Mouse (Mus musculus) MEL (cell line): ENCODE data around the gene Ddhd1.

Experiments
- E2F4 ChIP-seq: IDR thresholded peaks from 2 replicates; pipeline ENCODE4 v1.6.1; 2011; ENCODE audit warnings: low read depth, low read length, improper control_type of control experiment, borderline replicate concordance
- EP300 ChIP-seq, 2 experiments: IDR thresholded peaks; 2 replicates each; pipeline ENCODE4 v1.6.1; 2011; ENCODE audit warnings: improper control_type of control experiment in 2 of 2, low read length in 2 of 2, low read depth in 1 of 2, mild to moderate bottlenecking in 1 of 2
- ETS1 ChIP-seq: IDR thresholded peaks from 2 replicates; pipeline ENCODE4 v1.6.1; 2012; ENCODE audit warnings: low read depth, mild to moderate bottlenecking, inconsistent platforms, low read length, improper control_type of control experiment, moderate library complexity
- GATA1 ChIP-seq: IDR thresholded peaks from 2 replicates; pipeline ENCODE4 v1.6.1; 2011; ENCODE audit warnings: low read depth, low read length, improper control_type of control experiment
- MAZ ChIP-seq: IDR thresholded peaks from 2 replicates; pipeline ENCODE4 v1.6.1; 2012; ENCODE audit warnings: low read depth, mild to moderate bottlenecking, inconsistent platforms, low read length, improper control_type of control experiment
- MXI1 ChIP-seq: IDR thresholded peaks from 2 replicates; pipeline ENCODE4 v1.6.1; 2011; ENCODE audit warnings: mild to moderate bottlenecking, low read depth, low read length, improper control_type of control experiment
- POLR2A ChIP-seq, 2 experiments: IDR thresholded peaks; 2 replicates each; pipeline ENCODE4 v1.6.1; 2011 to 2012; ENCODE audit warnings: low read length in 2 of 2, mild to moderate bottlenecking in 2 of 2, control low read depth in 1 of 2, improper control_type of control experiment in 1 of 2, low read depth in 1 of 2, moderate library complexity in 1 of 2; ENCODE audit not compliant: control insufficient read depth in 1 of 2, insufficient read depth in 1 of 2, poor library complexity in 1 of 2
- POLR2AphosphoS5 ChIP-seq: IDR thresholded peaks from 2 replicates; pipeline ENCODE4 v1.6.1; 2012; ENCODE audit warnings: low read depth, borderline replicate concordance, mild to moderate bottlenecking, inconsistent platforms, low read length, moderate library complexity, mixed read lengths
- USF1 ChIP-seq: IDR thresholded peaks from 2 replicates; pipeline ENCODE4 v1.6.1; 2014; ENCODE audit warnings: low read depth, mild to moderate bottlenecking, inconsistent platforms, low read length, improper control_type of control experiment, moderate library complexity
- ZKSCAN1 ChIP-seq: IDR thresholded peaks from 2 replicates; pipeline ENCODE4 v1.6.1; 2012; ENCODE audit warnings: low read depth, mild to moderate bottlenecking, inconsistent platforms, low read length, improper control_type of control experiment, moderate library complexity
- ZNF384 ChIP-seq: IDR thresholded peaks from 2 replicates; pipeline ENCODE4 v1.6.1; 2012; ENCODE audit warnings: low read depth, mild to moderate bottlenecking, inconsistent platforms, low read length, improper control_type of control experiment

DNA sequence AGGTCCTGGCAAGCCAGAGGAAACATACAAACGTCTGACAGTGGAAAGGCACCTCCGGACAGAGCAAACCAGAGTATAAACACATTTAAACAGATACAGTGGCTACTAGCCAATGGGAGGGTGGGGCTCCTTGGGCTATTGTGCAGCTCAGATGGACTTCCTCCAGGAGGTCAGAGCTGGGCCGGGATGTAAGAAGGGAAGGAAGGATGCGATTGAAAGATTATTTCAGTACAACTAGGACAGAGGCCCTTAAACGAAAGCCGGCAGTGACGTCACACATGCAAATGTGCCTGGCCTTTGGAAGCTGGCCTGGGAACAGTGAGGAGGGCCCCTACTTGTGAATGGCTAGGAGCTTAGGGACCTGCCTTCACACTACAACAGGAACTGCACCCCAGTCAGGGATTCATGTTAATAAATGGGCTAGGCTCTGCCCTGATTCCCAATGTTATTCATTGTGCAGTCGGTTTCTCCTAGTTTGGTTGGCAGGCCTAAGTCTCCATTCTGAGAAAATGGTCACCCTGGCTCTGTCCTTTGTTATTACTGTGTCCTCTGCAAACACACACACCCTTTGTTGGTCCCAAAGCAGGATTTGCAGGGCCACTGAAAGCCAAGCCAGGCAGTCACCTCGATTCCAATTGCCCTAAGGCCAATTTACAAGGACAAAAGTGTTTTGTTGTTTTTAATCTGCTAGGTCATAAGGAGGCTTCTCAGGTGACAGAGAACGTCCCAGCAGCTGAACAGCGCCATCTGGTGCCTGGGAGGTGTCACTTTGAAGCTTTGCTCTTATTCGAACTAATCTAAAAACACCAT, 118.1 kb downstream of the Ddhd1 start:
- TF ChIP-seq ZKSCAN1 (no peak), MXI1 (no peak), POLR2A (IDR thresholded peaks at IDR 0.05; ENCODE audit: control insufficient read depth in 1 of 2, insufficient read depth in 1 of 2, low read depth in 1 of 2, low read length in 2 of 2, poor library complexity in 1 of 2) (no peak), MAZ (no peak), POLR2AphosphoS5 (no peak), ETS1 (no peak), EP300 (IDR thresholded peaks at IDR 0.05; ENCODE audit: low read depth in 1 of 2, low read length in 2 of 2) (no peak), ZNF384 (no peak), E2F4 (no peak), GATA1 (no peak), USF1 (no peak)
